8 mouse cellular contexts compared by ENCODE assay signal in the genomic region with DNA sequence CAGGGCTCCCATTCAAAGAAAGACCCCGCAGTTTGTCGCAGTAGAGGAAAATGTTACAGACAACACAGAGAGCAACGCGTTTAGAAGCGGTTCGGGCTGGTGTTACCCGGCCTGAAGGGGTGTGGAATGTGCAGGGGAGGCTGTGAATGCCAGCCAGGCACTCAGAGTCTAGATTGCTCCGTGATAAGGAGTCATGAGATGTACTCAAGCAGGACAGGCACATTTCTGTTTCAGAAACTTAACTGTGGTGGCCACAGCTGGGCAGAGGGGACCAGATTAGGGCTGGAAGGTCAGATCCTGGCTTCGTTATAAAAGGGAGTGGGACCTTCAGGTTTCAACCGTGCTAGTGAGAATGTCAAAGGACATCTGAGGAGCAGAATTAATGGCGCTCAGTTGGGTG. TPM values are rescaled to one million over a fixed set of nuclear protein-coding genes. Genes with fewer than 3 reads are reported as not detected.
A peak's percentile ranks its signal among the peaks of the same experiment; 100 is the strongest.
DNase-seq lines count a peak whose midpoint lies in the region; ATAC-seq and TF ChIP-seq lines count a peak whose summit lies in the region.

No protein-coding gene starts in this region.

- H3K4me3 ChIP-seq in bone marrow macrophage, adult 2 months (ENCODE audit: insufficient read depth, low read length) = peak overlapping the region; percentile 66
- peak overlapping the region; percentile 49 for H3K4me3 ChIP-seq in hindbrain, embryonic 16.5 days (ENCODE audit: low read length)
- peak overlapping the region; percentile 62 for H3K4me3 ChIP-seq in liver, embryonic 13.5 days (replicated peaks)

- H3K9me3 ChIP-seq in hindbrain, embryonic 16.5 days (ENCODE audit: control insufficient read depth, low read length) = no peaks in the 10 kb centered on the region
- no peaks in the 10 kb centered on the region for H3K9me3 ChIP-seq in liver, embryonic 13.5 days (replicated peaks)

- no peak for TF ChIP-seq CTCF in bone marrow macrophage, adult 2 months (IDR thresholded peaks at IDR 0.05; ENCODE audit: low read depth, low read length)

- peak; percentile 50 for DNase-seq in cerebellum, adult 8-10 months
- DNase-seq in cerebellum, adult 18-20 months = no peak
- peak; percentile 53 for DNase-seq in liver, embryonic 13.5 days
- DNase-seq in natural killer cell, adult 2 months (ENCODE audit: low spot score in 2 of 2) = peak; percentile 62 to 74
- DNase-seq in urinary bladder, adult 2 months (ENCODE audit: low spot score) = no peak

- TF ChIP-seq POLR2A in bone marrow macrophage, adult 2 months (IDR thresholded peaks at IDR 0.05; ENCODE audit: borderline replicate concordance, low read depth, low read length) = no peak

- peak overlapping the region; percentile 74 for H3K4me2 ChIP-seq in hindbrain, embryonic 16.5 days (ENCODE audit: low read length)
- peak overlapping the region; percentile 86 for H3K4me2 ChIP-seq in liver, embryonic 13.5 days

- no peaks in the 10 kb centered on the region for H3K27me3 ChIP-seq in hindbrain, embryonic 16.5 days (replicated peaks; ENCODE audit: control insufficient read depth, insufficient read depth, low read length)
- H3K27me3 ChIP-seq in liver, embryonic 13.5 days = no peaks in the 10 kb centered on the region

- H3K36me3 ChIP-seq in hindbrain, embryonic 16.5 days (ENCODE audit: control insufficient read depth, insufficient read depth, low read length) = no peaks in the 10 kb centered on the region
- H3K36me3 ChIP-seq in liver, embryonic 13.5 days = no peaks in the 10 kb centered on the region

- peaks cover 45% of the 10 kb centered on the region for H3K4me1 ChIP-seq in bone marrow macrophage, adult 2 months (ENCODE audit: control insufficient read depth, insufficient read depth, low read length)
- peaks cover 22% of the 10 kb centered on the region for H3K4me1 ChIP-seq in hindbrain, embryonic 16.5 days (ENCODE audit: control insufficient read depth, insufficient read depth, low read depth, low read length)
- H3K4me1 ChIP-seq in liver, embryonic 13.5 days (replicated peaks) = peaks cover 92% of the 10 kb centered on the region

- peak; percentile 44; the same call in 1 of the 2 replicates for ATAC-seq in hindbrain, embryonic 16.5 days
- ATAC-seq in liver, embryonic 13.5 days (ENCODE audit: low read depth) = peak; percentile 40
- no peak for ATAC-seq in activated CD4-positive, CD25-positive, alpha-beta regulatory T cell, adult 4 months

- 3% methylated on average over 11 of the region's 11 CpGs for WGBS in hindbrain, embryonic 16.5 days
- WGBS in liver, embryonic 13.5 days (ENCODE audit: insufficient replicate concordance) = 4% methylated on average over 11 of the region's 11 CpGs

- H3K27ac ChIP-seq in bone marrow macrophage, adult 2 months (ENCODE audit: insufficient read depth, low read depth, low read length) = peak overlapping the region; percentile 88
- H3K27ac ChIP-seq in hindbrain, embryonic 16.5 days (ENCODE audit: low read depth, low read length) = peak overlapping the region; percentile 92
- peak overlapping the region; percentile 92 for H3K27ac ChIP-seq in liver, embryonic 13.5 days

- H3K9ac ChIP-seq in hindbrain, embryonic 16.5 days (ENCODE audit: low read depth, low read length) = peak overlapping the region; percentile 68
- H3K9ac ChIP-seq in liver, embryonic 13.5 days = peak overlapping the region; percentile 71

RNA-seq across cellular contexts. Expression of a gene that starts 8.8 kb away (rescaled TPM):
- polyA plus RNA-seq in bone marrow macrophage, adult 2 months (2012; ENCODE audit: insufficient read depth, insufficient read length, missing spikeins) = 6.7 and 7.7 TPM in 2 replicates
- polyA plus RNA-seq in hindbrain, embryonic 16.5 days (2015; fragmentation: Nextera tagmentation; extraction: Ambion mirVana) = 290 and 322 TPM in 2 replicates
- 73.7 and 106 TPM in 2 replicates for polyA plus RNA-seq in liver, embryonic 13.5 days (2015; fragmentation: Nextera tagmentation; extraction: Ambion mirVana)
- 10 to 100 TPM; 37.3 to 47.1 TPM for polyA plus RNA-seq in activated CD4-positive, CD25-positive, alpha-beta regulatory T cell, adult 4 months (2017; shearing (Covaris generic))
- 121 and 151 TPM in 2 replicates for polyA plus RNA-seq in urinary bladder, adult 2 months (2012; rRNA removed)

RNA-seq across cellular contexts. Expression of a gene that starts 48.2 kb away (rescaled TPM):
- not detected in 2 replicates for polyA plus RNA-seq in bone marrow macrophage, adult 2 months (2012; ENCODE audit: insufficient read depth, insufficient read length, missing spikeins)
- 0.16 and 0.21 TPM in 2 replicates for polyA plus RNA-seq in hindbrain, embryonic 16.5 days (2015; fragmentation: Nextera tagmentation; extraction: Ambion mirVana)
- 0.05 TPM in 1 of 2 replicates, not detected in the other for polyA plus RNA-seq in liver, embryonic 13.5 days (2015; fragmentation: Nextera tagmentation; extraction: Ambion mirVana)
- polyA plus RNA-seq in activated CD4-positive, CD25-positive, alpha-beta regulatory T cell, adult 4 months (2017; shearing (Covaris generic)) = under 1 TPM; 0.60 to 0.69 TPM
- polyA plus RNA-seq in urinary bladder, adult 2 months (2012; rRNA removed) = 0.87 and 1.0 TPM in 2 replicates

Comparison
In these comparisons a context has a peak if more than half of its experiments do, and no peak if none do; other contexts are left out.
1. DNase-seq: peak in cerebellum, adult 8-10 months (single experiment), liver, embryonic 13.5 days (single experiment) and natural killer cell, adult 2 months (2 of 2); none in cerebellum, adult 18-20 months (0 of 2) and urinary bladder, adult 2 months (single experiment).
2. Peak in every context shown above with its lines, with median percentiles within 50 percentile points of each other: H3K27ac ChIP-seq and H3K4me3 ChIP-seq.